Mouse (Mus musculus) monocyte, adult 5-6 weeks (primary cell): ENCODE results near the gene Chn2. TPM values are rescaled to one million over a fixed set of nuclear protein-coding genes. Genes with fewer than 3 reads are reported as not detected.

Source experiments
- ATAC-seq: fragments of 153-309, 156-312 bp; replicated peaks from 2 replicates; pipeline ENCODE4 v1.8.0; 2017; ENCODE audit warnings: mild to moderate bottlenecking; ENCODE audit not compliant: low TSS enrichment, insufficient number of reproducible peaks, severe bottlenecking, poor library complexity, low FRiP score
- total RNA-seq: library from RNA; stranded (forward); fragments of 200-1000, 200-491, 200-594 nt; gene quantifications from 3 replicates; pipeline ENCODE4 v1.2.3, GENCODE M21; 2017

Chn2 gene
- total RNA-seq, 1 experiment from 2014 or later, result 21.5 TPM

DNA sequence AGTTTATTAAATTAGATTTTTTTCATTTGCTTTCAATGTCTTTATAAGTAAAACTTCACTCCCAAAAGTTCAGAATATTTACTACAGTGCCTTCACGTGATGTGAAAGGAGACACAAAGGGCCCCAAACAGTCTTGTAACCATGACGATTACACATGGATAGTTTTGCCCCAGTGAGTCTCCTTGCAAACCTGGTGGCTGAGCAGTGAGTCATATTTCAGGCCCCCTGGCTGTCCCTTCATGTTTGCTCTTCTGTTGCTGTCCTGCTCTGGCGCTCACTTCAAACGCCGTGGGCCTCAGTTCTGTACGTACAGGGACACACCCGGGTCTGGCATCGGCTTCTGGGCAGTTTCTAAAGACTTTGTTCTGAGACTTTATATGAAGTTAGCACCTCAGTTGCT is 292.8 kb downstream of the Chn2 start:
- ATAC-seq, result no peak

- ATAC-seq, result no peak
Observed at GRCm38 (mm10) chr6:54333116-54333651, 293.8 kb downstream of the Chn2 start.

GRCm38 (mm10) chr6:54333652-54334396 is 294.5 kb downstream of the Chn2 start:
- ATAC-seq, result no peak

DNA sequence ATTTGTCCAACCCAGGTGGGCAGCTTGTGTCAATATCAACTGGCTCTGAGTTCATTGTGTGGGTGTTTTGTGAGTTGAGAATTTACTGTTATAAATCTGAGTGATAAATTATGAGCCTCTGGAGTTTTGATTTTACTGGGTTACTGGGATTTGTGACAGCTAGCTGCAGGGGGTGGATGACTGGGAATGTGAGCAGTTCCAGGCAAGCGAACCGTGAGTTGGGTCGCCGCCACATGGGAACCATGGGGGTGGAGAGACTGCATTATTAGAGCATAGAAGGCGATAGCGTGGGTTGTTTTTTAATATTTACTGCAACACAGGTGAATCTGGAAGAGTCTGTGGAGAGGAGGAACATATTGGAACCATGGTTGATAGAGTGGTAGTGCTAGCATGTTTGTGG is 298.0 kb downstream of the Chn2 start:
- ATAC-seq, result no peak

DNA sequence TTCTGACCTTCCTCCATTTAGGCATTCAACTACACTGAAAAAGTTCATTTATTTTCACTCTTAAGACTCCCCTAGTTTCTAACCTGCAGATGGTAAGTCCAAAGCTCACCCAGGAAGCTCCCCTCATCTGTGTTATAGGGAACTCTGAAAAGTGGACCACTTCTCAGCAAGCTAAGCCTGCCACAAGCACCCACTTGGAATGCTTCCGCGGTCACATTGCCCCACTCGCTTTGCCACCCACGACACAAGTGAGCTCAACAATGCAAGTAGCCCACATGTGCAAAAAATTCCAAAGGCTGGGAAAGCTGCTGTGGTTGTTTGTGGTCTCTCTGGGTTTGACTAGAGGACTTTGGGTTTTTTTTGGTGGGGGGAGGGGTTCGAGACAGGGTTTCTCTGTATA is 301.8 kb downstream of the Chn2 start:
- ATAC-seq, result no peak

GRCm38 (mm10) chr6:54342223-54342622 is 302.9 kb downstream of the Chn2 start:
- ATAC-seq, result no peak

Other genes with a start within 250 kb of the Chn2 start
- gene Tril, start 218.7 kb upstream of the Chn2 start, total RNA-seq, result not detected in 3 replicates
- gene Cpvl, start 60.9 kb upstream of the Chn2 start, total RNA-seq, result not detected in 3 replicates